Mouse (Mus musculus): Measurements from ENCODE around the gene Echdc2. TPM values are rescaled to one million over a fixed set of nuclear protein-coding genes. Genes with fewer than 3 reads are reported as not detected.

The Echdc2 gene
- polyA plus RNA-seq, 1 experiment = 31.1 TPM

Other genes starting within 250 kb of the Echdc2 start
- gene Cpt2, start 241.8 kb upstream of the Echdc2 start, polyA plus RNA-seq (2012; ENCODE audit: insufficient read depth, insufficient read length, missing spikeins) = 491 and 628 TPM in 2 replicates
- not detected in 2 replicates for gene Slc1a7, start 197.1 kb upstream of the Echdc2 start, polyA plus RNA-seq (2012; ENCODE audit: insufficient read depth, insufficient read length, missing spikeins)
- 11.4 and 19.9 TPM in 2 replicates for gene Podn, start 69.0 kb upstream of the Echdc2 start, polyA plus RNA-seq (2012; ENCODE audit: insufficient read depth, insufficient read length, missing spikeins)
- 804 and 975 TPM in 2 replicates for gene Scp2, start 20.4 kb upstream of the Echdc2 start, polyA plus RNA-seq (2012; ENCODE audit: insufficient read depth, insufficient read length, missing spikeins)
- 1.8 and 1.9 TPM in 2 replicates for gene Zyg11a, start 52.6 kb downstream of the Echdc2 start, polyA plus RNA-seq (2012; ENCODE audit: insufficient read depth, insufficient read length, missing spikeins)
- gene Zyg11b, start 135.7 kb downstream of the Echdc2 start, polyA plus RNA-seq (2012; ENCODE audit: insufficient read depth, insufficient read length, missing spikeins) = 16.2 and 18.3 TPM in 2 replicates
- gene Coa7, start 162.7 kb downstream of the Echdc2 start, polyA plus RNA-seq (2012; ENCODE audit: insufficient read depth, insufficient read length, missing spikeins) = 36.8 and 56.8 TPM in 2 replicates
- not detected in 2 replicates for gene Shisal2a, start 217.9 kb downstream of the Echdc2 start, polyA plus RNA-seq (2012; ENCODE audit: insufficient read depth, insufficient read length, missing spikeins)
- 4.6 and 13.0 TPM in 2 replicates for gene Gpx7, start 241.5 kb downstream of the Echdc2 start, polyA plus RNA-seq (2012; ENCODE audit: insufficient read depth, insufficient read length, missing spikeins)

All from brown adipose tissue, adult 24 weeks (tissue).